ENCODE assay signal across 8 mouse cellular contexts in the genomic region with DNA sequence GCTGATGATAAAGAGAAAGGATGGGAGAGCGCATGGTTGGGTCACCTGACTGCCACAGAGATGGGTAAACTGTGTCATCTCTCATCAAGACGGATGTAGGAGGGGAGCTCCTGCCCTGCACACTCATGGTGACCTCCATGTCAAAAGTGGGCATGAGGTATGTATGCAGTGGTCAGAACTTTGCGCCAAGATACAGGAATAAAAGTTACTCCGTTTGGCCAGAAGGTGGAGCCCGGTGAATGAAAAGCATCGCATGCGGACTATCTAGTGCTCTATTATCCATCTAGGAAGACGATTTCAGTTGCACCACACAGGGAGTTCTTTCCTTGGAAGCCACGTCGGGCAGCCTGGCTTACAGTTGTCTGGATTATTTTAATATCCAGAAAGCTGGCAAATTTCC. TPM values are rescaled to one million over a fixed set of nuclear protein-coding genes. Genes with fewer than 3 reads are reported as not detected.
DNase-seq lines count a peak whose midpoint lies in the region.

No protein-coding gene starts in this region.

- H3K4me3 ChIP-seq in limb, embryonic 10.5 days = no peak overlapping the region

- DNase-seq in ovary, postnatal 14 days (ENCODE audit: low spot score) = peak; percentile 10
- no peak for DNase-seq in ovary, postnatal 10 days (ENCODE audit: low spot score)
- DNase-seq in adrenal gland, adult 18-20 months (ENCODE audit: low spot score in 2 of 2) = peak; percentile 22 to 26
- DNase-seq in embryo, embryonic 9.5 days (ENCODE audit: extremely low spot score) = peak; percentile 59
- DNase-seq in kidney, adult 9 months = peak; percentile 58
- DNase-seq in limb, embryonic 10.5 days (ENCODE audit: low spot score) = peak; percentile 53
- DNase-seq in neural tube, embryonic 10.5 days (ENCODE audit: extremely low spot score, low spot score) = peak; percentile 48
- DNase-seq in natural killer cell, adult 2 months (ENCODE audit: low spot score in 2 of 2) = no peak

- no peaks in the 10 kb centered on the region for H3K4me1 ChIP-seq in limb, embryonic 10.5 days

- no peaks in the 10 kb centered on the region for H3K27me3 ChIP-seq in limb, embryonic 10.5 days (ENCODE audit: low read depth, poor library complexity, severe bottlenecking)

- no peak overlapping the region for H3K27ac ChIP-seq in limb, embryonic 10.5 days

- 15% methylated on average over 10 of the region's 10 CpGs for WGBS in limb, embryonic 10.5 days

- no peaks in the 10 kb centered on the region for H3K36me3 ChIP-seq in limb, embryonic 10.5 days

- H3K9me3 ChIP-seq in limb, embryonic 10.5 days (replicated peaks) = no peaks in the 10 kb centered on the region

RNA-seq across cellular contexts. Expression of gene Acpp, which starts 22.0 kb away (rescaled TPM):
- 1 to 10 TPM in 1 of 2 experiments, under 1 TPM in 1; 0.58 to 9.6 TPM for total RNA-seq in adrenal gland, adult 18-20 months (2021)
- polyA plus RNA-seq in limb, embryonic 10.5 days (2016; fragmentation: Nextera tagmentation; extraction: Ambion mirVana) = 1.5 TPM in 2 replicates

RNA-seq across cellular contexts. Expression of gene Dnajc13, which starts 52.8 kb away (rescaled TPM):
- 10 to 100 TPM; 38.3 to 43.2 TPM for total RNA-seq in adrenal gland, adult 18-20 months (2021)
- polyA plus RNA-seq in limb, embryonic 10.5 days (2016; fragmentation: Nextera tagmentation; extraction: Ambion mirVana) = 17.9 and 21.8 TPM in 2 replicates

Comparison
In these comparisons a context has a peak if more than half of its experiments do, and no peak if none do; other contexts are left out.
1. DNase-seq: peak in ovary, postnatal 14 days (single experiment), adrenal gland, adult 18-20 months (2 of 2), embryo, embryonic 9.5 days (single experiment), kidney, adult 9 months (single experiment), limb, embryonic 10.5 days (single experiment) and neural tube, embryonic 10.5 days (single experiment); none in ovary, postnatal 10 days (single experiment) and natural killer cell, adult 2 months (0 of 2).